In genomic region chr7:144569428-144569827, GRCm38 (mm10) we compare ENCODE assay signal across 10 mouse cellular contexts. TPM values are rescaled to one million over a fixed set of nuclear protein-coding genes. Genes with fewer than 3 reads are reported as not detected.
DNase-seq lines count a peak whose midpoint lies in the region; ATAC-seq and TF ChIP-seq lines count a peak whose summit lies in the region.
"Had no signal": no experiment of that assay in that cellular context is flagged by ENCODE, and none has a peak within 500 bp of the region (broad histone marks: within the 10 kb centered on the region; RNA-seq: fewer than 3 reads in every experiment).

No protein-coding gene starts in this region.

- no peaks in the 10 kb centered on the region for H3K9me3 ChIP-seq in forebrain, postnatal 0 days (ENCODE audit: low read length)
- H3K9me3 ChIP-seq in forebrain, embryonic 12.5 days: no peaks in the 10 kb centered on the region
- no peaks in the 10 kb centered on the region for H3K9me3 ChIP-seq in midbrain, embryonic 15.5 days

- no peaks in the 10 kb centered on the region for H3K36me3 ChIP-seq in forebrain, postnatal 0 days (ENCODE audit: insufficient read depth)
- no peaks in the 10 kb centered on the region for H3K36me3 ChIP-seq in forebrain, embryonic 12.5 days (replicated peaks)
- H3K36me3 ChIP-seq in midbrain, embryonic 15.5 days (replicated peaks): no peaks in the 10 kb centered on the region

- no peak overlapping the region for H3K4me2 ChIP-seq in forebrain, postnatal 0 days (ENCODE audit: low read depth)
- no peak overlapping the region for H3K4me2 ChIP-seq in forebrain, embryonic 12.5 days
- H3K4me2 ChIP-seq in midbrain, embryonic 15.5 days: no peak overlapping the region

- ATAC-seq in forebrain, postnatal 0 days: no peak; the same call in 1 of the 2 replicates
- no peak for ATAC-seq in forebrain, embryonic 12.5 days (ENCODE audit: low FRiP score)
- no peak for ATAC-seq in midbrain, embryonic 15.5 days (replicated peaks)

- no peak overlapping the region for H3K9ac ChIP-seq in forebrain, postnatal 0 days
- H3K9ac ChIP-seq in forebrain, embryonic 12.5 days: no peak overlapping the region
- no peak overlapping the region for H3K9ac ChIP-seq in midbrain, embryonic 15.5 days

- no peak overlapping the region for H3K27ac ChIP-seq in forebrain, postnatal 0 days (ENCODE audit: low read depth, low read length)
- no peak overlapping the region for H3K27ac ChIP-seq in forebrain, embryonic 12.5 days
- H3K27ac ChIP-seq in midbrain, embryonic 15.5 days: no peak overlapping the region
- H3K27ac ChIP-seq: layer of hippocampus, adult 2 months had no signal

- H3K4me3 ChIP-seq in forebrain, postnatal 0 days (ENCODE audit: low read depth, low read length): no peak overlapping the region
- no peak overlapping the region for H3K4me3 ChIP-seq in forebrain, embryonic 12.5 days (replicated peaks)
- H3K4me3 ChIP-seq in midbrain, embryonic 15.5 days: no peak overlapping the region
- H3K4me3 ChIP-seq: erythroblast, embryonic 14.5 days; layer of hippocampus, adult 2 months had no signal

- H3K27me3 ChIP-seq in forebrain, postnatal 0 days (ENCODE audit: insufficient read depth, low read length): no peaks in the 10 kb centered on the region
- peaks cover 17% of the 10 kb centered on the region; the same call in 1 of the 2 replicates for H3K27me3 ChIP-seq in forebrain, embryonic 12.5 days
- no peaks in the 10 kb centered on the region; the same call in 1 of the 2 replicates for H3K27me3 ChIP-seq in midbrain, embryonic 15.5 days (replicated peaks)

- WGBS in forebrain, postnatal 0 days: 39% methylated on average over 7 of the region's 7 CpGs
- WGBS in forebrain, embryonic 12.5 days: 76% methylated on average over 7 of the region's 7 CpGs
- WGBS in midbrain, embryonic 15.5 days: 71% methylated on average over 7 of the region's 7 CpGs

- no peaks in the 10 kb centered on the region for H3K4me1 ChIP-seq in forebrain, postnatal 0 days (ENCODE audit: insufficient read depth)
- no peaks in the 10 kb centered on the region for H3K4me1 ChIP-seq in forebrain, embryonic 12.5 days
- no peaks in the 10 kb centered on the region for H3K4me1 ChIP-seq in midbrain, embryonic 15.5 days

- no peak for TF ChIP-seq CTCF in forebrain, postnatal 0 days (IDR thresholded peaks at IDR 0.05; ENCODE audit: low read depth)

- intact Hi-C loops in gastrocnemius, postnatal 14 days (cut with DNase I; ENCODE audit: low total_unique reads): no loop called here

- DNase-seq in forebrain, postnatal 0 days: peak; percentile 13
- peak; percentile 87 for DNase-seq in 3T3-L1 (ENCODE audit: low read depth, low spot score)
- peak; percentile 56 for DNase-seq in gastrocnemius, postnatal 14 days
- DNase-seq in kidney, postnatal 10 days: peak; percentile 59
- no peak for DNase-seq in cerebellum, postnatal 36 days
- DNase-seq in cerebellum, adult 9-11 months: no peak

RNA-seq across cellular contexts. Expression of gene Fadd, which starts 12.8 kb away (rescaled TPM):
- 2.6 and 2.7 TPM in 2 replicates for total RNA-seq in forebrain, postnatal 0 days (2014; rRNA removed)
- polyA plus RNA-seq in forebrain, postnatal 0 days (2015; fragmentation: Nextera tagmentation; extraction: Ambion mirVana): 2.5 and 3.0 TPM in 2 replicates
- polyA plus RNA-seq in forebrain, embryonic 12.5 days (2016; fragmentation: Nextera tagmentation; extraction: Ambion mirVana): 8.1 and 8.7 TPM in 2 replicates
- 1 to 10 TPM; 3.1 to 3.9 TPM for total RNA-seq in gastrocnemius, postnatal 14 days (2021)
- 5.1 and 5.4 TPM in 2 replicates for polyA plus RNA-seq in midbrain, embryonic 15.5 days (2015; fragmentation: Nextera tagmentation; extraction: Ambion mirVana)

RNA-seq across cellular contexts. Expression of gene Ppfia1, which starts 15.9 kb away (rescaled TPM):
- total RNA-seq in forebrain, postnatal 0 days (2014; rRNA removed): 32.2 and 53.8 TPM in 2 replicates
- polyA plus RNA-seq in forebrain, postnatal 0 days (2015; fragmentation: Nextera tagmentation; extraction: Ambion mirVana): 12.0 and 15.2 TPM in 2 replicates
- 49.1 and 55.2 TPM in 2 replicates for polyA plus RNA-seq in forebrain, embryonic 12.5 days (2016; fragmentation: Nextera tagmentation; extraction: Ambion mirVana)
- 10 to 100 TPM; 25.6 to 29.6 TPM for total RNA-seq in gastrocnemius, postnatal 14 days (2021)
- polyA plus RNA-seq in midbrain, embryonic 15.5 days (2015; fragmentation: Nextera tagmentation; extraction: Ambion mirVana): 25.7 and 30.0 TPM in 2 replicates

Comparison
In these comparisons a context has a peak if more than half of its experiments do, and no peak if none do; other contexts are left out.
1. DNase-seq: peak in forebrain, postnatal 0 days (single experiment), 3T3-L1 (single experiment), gastrocnemius, postnatal 14 days (single experiment) and kidney, postnatal 10 days (single experiment); none in cerebellum, postnatal 36 days (0 of 2) and cerebellum, adult 9-11 months (single experiment).